Mouse (Mus musculus) left cerebral cortex, adult 8-10 months (tissue): ENCODE data around the gene Prkaca. TPM values are rescaled to one million over a fixed set of nuclear protein-coding genes. Genes with fewer than 3 reads are reported as not detected.
A peak's percentile ranks its signal among the peaks of the same experiment; 100 is the strongest.

ENCODE experiments used
- DNase-seq, 2 experiments: peaks; one replicate each; pipeline ENCODE4 v3.0.0; 2022; ENCODE audit warnings: low spot score in 2 of 2
- microRNA-seq, 2 experiments: library from miRNA; unstranded; fragments of <30 nt; microRNA quantifications; one replicate each; pipeline ENCODE4 v1.2.0; 2022
- total RNA-seq, 4 experiments: library from RNA; stranded (reverse); gene quantifications; 2 replicates each; pipeline ENCODE4 v1.2.4; 2022

Prkaca gene
- total RNA-seq, 4 experiments from 2014 or later: 247 to 270 (median 264) TPM

DNA sequence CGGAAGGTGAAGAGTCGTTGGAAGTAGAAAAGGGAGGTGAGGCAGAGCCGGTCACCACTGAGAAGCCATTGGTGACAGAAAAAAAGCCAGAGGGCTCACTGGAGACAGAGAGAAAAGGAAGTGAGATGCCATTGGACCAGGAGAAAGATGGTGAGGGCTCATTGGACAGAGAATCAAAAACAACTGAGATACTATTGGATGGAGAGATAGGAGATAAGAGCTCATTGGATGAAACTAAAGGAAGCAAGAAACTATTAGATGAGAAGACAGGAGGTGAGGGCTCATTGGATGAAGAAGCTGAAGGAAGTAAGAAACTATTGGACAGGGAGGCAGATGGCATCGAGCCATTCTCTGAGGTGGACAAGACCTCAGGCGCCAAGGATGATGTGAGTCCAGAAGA is 56.5 kb downstream of the Prkaca start:
- DNase-seq: no peak

DNA sequence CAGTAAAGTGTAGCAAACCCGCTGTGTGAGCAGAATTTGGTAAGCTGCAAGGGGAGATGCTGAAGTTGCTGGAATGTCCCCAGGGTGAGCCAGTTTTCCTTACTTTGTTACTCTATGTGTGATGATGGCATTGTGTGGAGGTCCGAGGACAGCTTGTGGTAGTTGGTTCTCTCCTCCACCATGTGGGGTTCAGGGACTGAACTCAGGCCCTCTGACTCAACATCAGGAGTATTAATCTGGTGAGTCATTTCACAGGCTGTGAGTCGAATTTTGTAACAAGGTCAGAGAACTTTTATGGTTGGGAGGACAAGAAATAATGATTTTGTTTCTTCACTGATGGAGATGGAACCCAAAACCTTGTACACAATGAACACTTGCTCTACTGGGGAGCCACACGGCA is 60.0 kb downstream of the Prkaca start:
- DNase-seq: no peak

DNA sequence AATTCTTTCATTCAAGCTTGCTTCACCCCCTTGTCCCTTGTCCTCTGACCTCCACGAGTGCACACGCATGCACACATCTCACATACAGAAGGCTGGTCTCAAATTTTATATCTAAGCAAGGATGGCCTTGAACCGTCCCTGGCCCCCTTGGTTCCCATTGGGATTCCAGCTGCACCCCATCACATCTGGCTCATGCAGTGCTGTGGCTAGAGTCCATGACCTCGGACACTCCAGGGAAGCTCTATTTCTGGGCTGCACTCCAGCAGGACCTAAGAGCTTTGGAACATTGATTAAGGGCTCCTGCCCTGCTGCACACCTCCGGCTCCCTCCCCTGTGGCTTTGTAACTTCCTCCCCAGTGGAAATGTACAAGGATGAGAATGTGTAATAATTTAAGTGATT is 65.2 kb downstream of the Prkaca start:
- DNase-seq: no peak

DNA sequence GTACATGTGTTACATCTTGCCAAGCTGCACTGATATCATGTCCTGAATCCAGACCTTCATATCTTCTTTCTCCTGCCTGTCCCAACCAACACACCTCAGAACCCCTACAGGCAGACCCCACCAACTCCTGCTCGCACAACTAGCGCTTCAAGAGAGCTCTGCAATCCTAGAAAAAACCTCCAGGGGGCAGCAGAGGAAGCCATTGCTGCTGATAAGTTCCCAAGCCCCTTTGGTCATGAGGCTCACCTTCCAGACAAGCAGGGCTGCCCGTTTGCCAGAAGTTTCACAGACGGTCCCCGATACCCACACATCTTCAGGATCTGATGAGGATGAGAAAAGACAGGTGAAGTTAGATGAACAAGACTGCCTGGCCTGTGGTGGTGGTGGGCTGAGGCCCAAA is 66.3 kb downstream of the Prkaca start:
- peak in 1 of 2 experiments; percentile 53 for DNase-seq

DNA sequence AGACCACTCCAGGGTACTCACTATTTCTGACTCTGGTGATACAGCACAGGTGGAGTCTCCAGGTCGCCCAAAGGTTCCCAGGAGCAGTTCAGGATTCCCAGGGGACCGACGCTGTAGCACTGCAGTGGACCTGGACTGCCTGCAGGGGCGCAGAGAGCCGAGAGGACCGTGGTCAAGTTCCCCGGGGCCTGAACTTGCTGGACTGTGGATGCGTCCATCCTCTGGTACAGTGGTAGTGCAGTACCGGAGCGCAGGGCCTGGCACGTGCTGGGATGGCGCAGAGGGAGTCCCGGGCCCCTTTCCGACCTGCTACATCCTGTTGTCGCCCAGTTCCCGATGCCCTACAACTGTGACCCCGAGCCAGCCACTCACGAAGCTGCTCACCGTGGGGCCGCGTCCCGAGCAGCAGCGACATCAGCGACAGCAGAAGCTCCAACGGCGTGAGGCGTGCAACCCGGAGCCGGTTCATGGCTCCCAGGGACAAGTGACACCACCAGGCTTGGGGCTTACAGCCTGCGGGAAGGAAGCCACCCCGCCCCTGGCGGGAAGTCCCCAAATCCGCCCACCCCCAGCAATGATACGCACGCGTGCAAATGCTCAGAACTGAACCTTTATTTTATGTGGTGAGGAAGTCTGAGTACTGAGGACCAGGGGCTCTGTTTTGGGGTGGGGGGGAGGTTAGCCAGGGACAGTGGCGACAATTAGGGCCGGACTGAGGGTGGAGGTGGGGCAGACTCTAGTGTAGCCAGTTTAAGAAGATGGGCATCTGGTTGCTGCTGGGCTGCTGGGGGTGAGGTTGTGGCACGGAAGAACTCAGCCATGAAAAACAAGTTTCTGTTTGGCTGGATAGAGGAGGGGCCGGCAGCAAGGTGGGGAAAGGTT is 69.5 kb downstream of the Prkaca start, which contains the start of gene Il27ra:
Gene Il27ra (minus strand): TSS at position 524 of the 882 bp plus-strand sequence.
- no peak for DNase-seq

DNA sequence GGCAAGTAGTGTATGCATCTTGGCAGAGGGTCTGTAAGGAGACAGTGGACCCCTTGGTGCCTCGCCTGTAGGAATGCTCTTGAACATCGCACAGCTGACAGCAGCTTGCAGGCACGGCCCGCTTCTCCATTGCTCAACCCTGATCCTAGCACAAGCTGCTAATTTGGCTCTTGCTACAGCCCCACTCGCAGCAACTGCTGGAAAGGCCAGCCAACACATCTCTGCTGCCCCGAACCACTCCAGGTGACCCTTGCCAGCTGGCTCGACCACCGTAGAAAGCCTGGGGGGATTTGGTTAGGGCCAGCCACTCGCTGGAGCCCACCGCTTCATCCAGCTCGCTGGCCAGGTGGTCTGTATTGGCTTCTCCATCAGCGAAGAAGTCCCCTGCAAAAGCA is 70.2 kb downstream of the Prkaca start:
- DNase-seq: no peak

DNA sequence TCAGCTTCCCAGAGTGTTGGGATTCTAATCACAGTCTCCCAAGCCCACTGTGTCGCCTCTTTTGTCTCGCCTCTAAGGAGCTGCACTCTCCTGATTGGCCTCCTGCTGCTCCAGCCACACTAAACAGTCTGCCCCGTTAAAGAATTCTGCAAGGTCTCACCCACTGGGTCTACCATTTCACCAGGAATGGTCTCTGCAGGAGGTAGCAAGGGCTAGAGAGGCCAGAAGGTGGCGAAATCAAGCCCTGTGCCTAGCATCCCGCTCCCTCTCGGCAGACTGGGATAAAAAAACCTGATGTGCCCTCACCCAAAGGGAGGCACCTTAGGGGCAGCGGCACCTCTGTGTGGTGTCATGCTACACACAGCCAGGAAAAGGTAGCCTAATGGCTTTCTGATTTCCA is 71.3 kb downstream of the Prkaca start:
- DNase-seq: no peak

DNA sequence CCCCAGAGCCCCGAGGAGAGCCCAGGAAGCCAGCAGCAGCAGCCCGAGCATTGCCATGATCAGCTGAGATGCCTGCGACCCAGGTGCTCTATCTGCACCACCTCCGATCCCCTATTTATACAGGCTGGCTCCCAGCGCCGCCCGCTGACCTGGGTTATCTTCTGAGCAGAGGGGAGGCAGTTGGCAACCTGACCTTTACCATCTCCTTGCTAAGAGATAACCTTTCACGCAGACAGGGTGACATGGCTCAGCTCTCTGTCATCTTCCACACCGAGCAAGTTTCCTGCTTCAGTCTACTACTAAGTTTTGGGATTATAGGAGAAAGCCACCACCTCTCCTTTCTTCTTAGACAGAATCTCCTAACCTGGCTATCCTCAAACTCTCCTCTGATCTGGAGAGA is 72.1 kb downstream of the Prkaca start, which contains the start of gene Rln3:
Gene Rln3 (minus strand): TSS at position 101 of the 400 bp plus-strand sequence.
- no peak for DNase-seq

Small RNAs within 50 kb of the gene (microRNA-seq; reads per million reads assigned to microRNA genes)
- gene Gm44330 (0 to 1.7 reads per million in 2 experiments), gene Gm44450 (0 to 0.22 reads per million in 2 experiments), gene Mir1199 (0 to 3.4 reads per million in 2 experiments), gene Mir8111 (5.3 to 12.6 reads per million in 2 experiments)

Other genes with a start within 250 kb of the Prkaca start
- 10 to 100 TPM in 1 of 4 experiments, 1 to 10 TPM in 3; 8.3 to 12.2 (median 8.8) TPM for gene Adgre5, start 231.7 kb upstream of the Prkaca start, total RNA-seq
- gene Adgrl1, start 72.9 kb upstream of the Prkaca start, total RNA-seq: 100 to 1,000 TPM; 330 to 370 (median 359) TPM
- under 1 TPM; 0.26 to 0.76 (median 0.34) TPM for gene Gm10644, start 17.8 kb upstream of the Prkaca start, total RNA-seq
- 1 to 10 TPM in 3 of 4 experiments, under 1 TPM in 1; 0.83 to 1.1 (median 1.0) TPM for gene Asf1b, start 17.5 kb upstream of the Prkaca start, total RNA-seq
- 10 to 100 TPM; 43.5 to 53.7 (median 46.3) TPM for gene Samd1, start 24.7 kb downstream of the Prkaca start, total RNA-seq
- under 1 TPM; 0.34 to 0.77 (median 0.48) TPM for gene 1700067K01Rik, start 28.5 kb downstream of the Prkaca start, total RNA-seq
- gene 2210011C24Rik, start 39.2 kb downstream of the Prkaca start, total RNA-seq: 1 to 10 TPM in 3 of 4 experiments, under 1 TPM in 1; 0.37 to 2.6 (median 1.5) TPM
- 1 to 10 TPM; 1.5 to 4.5 (median 2.3) TPM for gene Palm3, start 48.5 kb downstream of the Prkaca start, total RNA-seq
- gene Il27ra, start 69.6 kb downstream of the Prkaca start, total RNA-seq: under 1 TPM; 0.36 to 0.57 (median 0.47) TPM
- not detected for gene Rln3, start 72.0 kb downstream of the Prkaca start, total RNA-seq
- gene Gm10643, start 92.1 kb downstream of the Prkaca start, total RNA-seq: 1 to 10 TPM; 4.1 to 4.6 (median 4.5) TPM
- 10 to 100 TPM; 19.5 to 26.3 (median 24.3) TPM for gene Rfx1, start 93.8 kb downstream of the Prkaca start, total RNA-seq
- 10 to 100 TPM; 17.0 to 19.8 (median 18.5) TPM for gene Dcaf15, start 131.8 kb downstream of the Prkaca start, total RNA-seq
- not detected for gene Podnl1, start 153.0 kb downstream of the Prkaca start, total RNA-seq
- 10 to 100 TPM; 44.3 to 52.9 (median 47.4) TPM for gene Cc2d1a, start 174.9 kb downstream of the Prkaca start, total RNA-seq
- 1 to 10 TPM; 2.8 to 3.2 (median 3.1) TPM for gene 4930432K21Rik, start 175.0 kb downstream of the Prkaca start, total RNA-seq
- gene Nanos3, start 212.2 kb downstream of the Prkaca start, total RNA-seq: 1 to 10 TPM; 2.8 to 3.8 (median 3.2) TPM